Mouse (Mus musculus): ENCODE results near the gene Ift57.

GRCm38 (mm10) chr16:49664677-49665076, 34.4 kb upstream of the Ift57 start:
- TF ChIP-seq CTCF (IDR thresholded peaks at IDR 0.05; ENCODE audit: low read depth) (no peak), EP300 (IDR thresholded peaks at IDR 0.05; ENCODE audit: low read depth) (no peak)

All from heart, postnatal 0 days (tissue).